Mouse (Mus musculus): Measurements from ENCODE around the gene Gtf2h1.

GRCm38 (mm10) chr7:46833266-46833665 lies 37.4 kb downstream of the Gtf2h1 start:
- TF ChIP-seq CTCF (IDR thresholded peaks at IDR 0.05; ENCODE audit: extremely low read depth, insufficient read depth, insufficient read length, insufficient replicate concordance) (no peak), POLR2A (IDR thresholded peaks at IDR 0.05; ENCODE audit: low read depth, low read length) (no peak)
